Mouse (Mus musculus) bone marrow, adult 2 months (tissue): Measurements from ENCODE around the gene Spop. TPM values are rescaled to one million over a fixed set of nuclear protein-coding genes. Genes with fewer than 3 reads are reported as not detected.
A peak's percentile ranks its signal among the peaks of the same experiment; 100 is the strongest.

Source experiments
- H3K27ac ChIP-seq: fragments of 200-500 bp; 2 replicates; pipeline ENCODE4 v1.5.1; 2012; ENCODE audit warnings: low read depth, mild to moderate bottlenecking, control low read depth, inconsistent platforms, low read length; ENCODE audit not compliant: control insufficient read depth, poor library complexity, insufficient read depth
- H3K4me1 ChIP-seq: fragments of 200-500 bp; 2 replicates; pipeline ENCODE4 v1.6.1; 2011; ENCODE audit warnings: low read length; ENCODE audit not compliant: control insufficient read depth, insufficient read depth
- H3K4me3 ChIP-seq: fragments of 200-500 bp; replicated peaks from 2 replicates; pipeline ENCODE3; 2011; ENCODE audit warnings: mild to moderate bottlenecking, low read depth, low read length, control low read depth; ENCODE audit not compliant: control insufficient read depth
- CTCF ChIP-seq: fragments of 200-500 bp; IDR thresholded peaks from 2 replicates; pipeline ENCODE4 v1.5.1; 2011; ENCODE audit warnings: low read length, control low read depth; ENCODE audit not compliant: control insufficient read depth, insufficient read depth
- POLR2A ChIP-seq: fragments of 200-500 bp; IDR thresholded peaks from 2 replicates; pipeline ENCODE4 v1.6.1; 2011; ENCODE audit warnings: low read depth, mild to moderate bottlenecking, control low read depth, low read length, borderline replicate concordance; ENCODE audit not compliant: control insufficient read depth
- WGBS: fragments of 180-500 bp; shearing (Covaris S2); methylation state at CpG from one replicate; pipeline ENCODE4 v1.1.7; 2018; 5-methylcytosine and 5-hydroxymethylcytosine counted together
- polyA plus RNA-seq: library from polyadenylated mRNA; stranded (reverse); fragments of >200 nt; gene quantifications from 2 replicates; pipeline ENCODE4 v1.2.4, GENCODE M21; 2011; ENCODE audit warnings: low replicate concordance; ENCODE audit not compliant: missing spikeins, insufficient read depth, insufficient read length

Gene Spop
- polyA plus RNA-seq, 1 experiment, result 61.3 TPM

DNA sequence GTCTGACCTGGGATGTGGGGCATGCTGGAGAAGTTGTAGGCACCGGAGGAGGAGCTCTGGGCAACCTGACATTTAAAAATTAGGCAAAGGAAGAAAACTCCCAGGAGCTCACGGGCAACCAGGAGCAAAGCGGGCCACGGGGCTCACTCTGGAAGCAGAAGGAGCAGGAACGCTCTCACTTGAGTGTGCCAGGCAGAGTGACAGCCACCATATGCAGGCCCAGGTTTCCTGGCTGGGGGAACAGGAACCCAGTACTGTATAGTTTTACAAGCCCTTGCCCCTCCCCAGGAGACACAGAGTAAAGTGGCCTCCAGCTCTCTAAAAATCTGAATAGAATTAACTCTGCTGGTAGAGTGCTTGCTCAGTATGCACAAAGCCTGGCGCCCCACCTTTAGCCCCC is 103.3 kb downstream of the Spop start:
- Histone ChIP-seq H3K27ac (no peak overlapping the region), H3K4me1 (peaks cover 2% of the 10 kb centered on the region; the same call in 1 of the 2 replicates), H3K4me3 (no peak overlapping the region)
- 61% methylated on average over 6 of the region's 6 CpGs for WGBS
- TF ChIP-seq POLR2A (no peak), CTCF (no peak)

DNA sequence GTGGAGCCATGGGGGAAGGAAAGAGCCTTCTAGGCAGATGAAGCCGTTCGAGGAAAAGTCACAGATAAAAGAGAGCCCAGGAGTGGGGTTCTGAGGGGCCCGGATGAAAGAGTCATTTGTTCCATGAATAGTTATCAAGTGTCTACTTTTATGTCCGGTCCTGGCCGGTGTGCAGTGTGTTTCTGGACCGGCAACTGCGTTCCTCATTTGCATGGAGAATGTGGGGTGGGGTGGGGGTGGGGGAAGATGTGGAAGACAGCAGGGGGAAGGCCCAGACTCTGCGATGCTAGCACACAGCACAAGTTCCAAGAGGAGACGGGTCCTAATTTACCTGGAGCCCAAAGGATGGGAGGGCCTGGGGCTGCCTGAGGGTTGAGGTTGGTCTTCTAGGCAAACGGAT is 105.4 kb downstream of the Spop start:
- peaks cover 2% of the 10 kb centered on the region; the same call in 1 of the 2 replicates for H3K4me1 ChIP-seq
- 82% methylated on average over 10 of the region's 10 CpGs for WGBS
- H3K27ac ChIP-seq, result no peak overlapping the region
- TF ChIP-seq CTCF (no peak), POLR2A (no peak)
- no peak overlapping the region for H3K4me3 ChIP-seq

DNA sequence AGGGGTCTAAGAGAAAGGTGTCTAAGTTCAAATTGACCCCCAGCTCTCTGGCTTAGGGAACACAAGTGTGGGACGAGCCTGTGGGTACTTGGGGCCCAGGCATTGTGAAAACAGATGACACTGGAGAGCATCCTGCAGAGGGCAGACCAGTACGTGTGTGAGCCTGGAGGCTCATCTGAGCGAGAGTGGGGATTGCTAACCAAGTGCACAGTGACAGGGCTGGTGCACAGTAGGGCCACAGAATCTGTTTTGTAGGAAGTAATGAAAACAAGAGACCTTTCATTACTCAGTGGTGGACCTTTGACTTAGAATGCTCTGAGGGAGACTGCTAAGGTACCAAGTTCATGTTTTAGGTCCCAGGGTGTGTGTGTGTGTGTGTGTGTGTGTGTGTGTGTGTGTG is 106.1 kb downstream of the Spop start:
- peaks cover 2% of the 10 kb centered on the region; the same call in 1 of the 2 replicates for H3K4me1 ChIP-seq
- no peak for TF ChIP-seq CTCF
- no peak for TF ChIP-seq POLR2A
- H3K27ac ChIP-seq, result no peak overlapping the region
- no peak overlapping the region for H3K4me3 ChIP-seq
- WGBS, result 41% methylated on average over 3 of the region's 3 CpGs

DNA sequence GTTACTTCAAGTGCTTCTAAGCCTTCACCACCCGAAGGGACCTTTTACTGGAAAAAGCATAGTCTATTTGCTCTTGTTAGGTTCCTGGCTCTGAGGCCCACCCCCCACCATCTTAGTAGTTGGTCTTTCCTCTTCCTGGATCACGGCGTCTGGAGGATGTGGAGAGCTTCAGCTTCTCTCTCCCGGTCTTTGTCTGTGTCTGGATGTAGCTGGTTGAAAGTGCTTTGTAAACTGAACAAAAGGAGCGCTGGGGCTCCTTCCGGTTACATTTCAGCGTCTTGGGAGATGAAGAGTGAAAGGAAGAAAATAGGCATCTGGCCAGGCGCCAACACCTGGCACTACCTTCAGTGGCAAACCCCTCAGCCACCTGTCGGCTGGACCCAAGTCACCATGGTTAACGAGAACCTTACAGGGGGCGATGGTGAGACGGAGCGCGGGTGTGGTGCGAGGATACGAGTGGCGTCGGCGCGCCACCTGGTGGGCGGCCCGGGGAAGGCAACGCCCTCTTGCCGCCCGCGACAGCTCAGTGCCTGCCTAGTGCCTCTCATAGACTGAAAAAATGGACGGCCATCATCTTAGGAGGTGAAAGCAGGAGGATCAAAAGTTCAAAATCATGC is 106.7 kb downstream of the Spop start:
- H3K4me3 ChIP-seq, result peak overlapping the region; percentile 38
- peaks cover 2% of the 10 kb centered on the region; the same call in 1 of the 2 replicates for H3K4me1 ChIP-seq
- no peak overlapping the region for H3K27ac ChIP-seq
- peak; percentile 34; the same call in 1 of the 2 replicates for TF ChIP-seq POLR2A
- peak; percentile 97 for TF ChIP-seq CTCF
- 3% methylated on average over 27 of the region's 27 CpGs for WGBS

DNA sequence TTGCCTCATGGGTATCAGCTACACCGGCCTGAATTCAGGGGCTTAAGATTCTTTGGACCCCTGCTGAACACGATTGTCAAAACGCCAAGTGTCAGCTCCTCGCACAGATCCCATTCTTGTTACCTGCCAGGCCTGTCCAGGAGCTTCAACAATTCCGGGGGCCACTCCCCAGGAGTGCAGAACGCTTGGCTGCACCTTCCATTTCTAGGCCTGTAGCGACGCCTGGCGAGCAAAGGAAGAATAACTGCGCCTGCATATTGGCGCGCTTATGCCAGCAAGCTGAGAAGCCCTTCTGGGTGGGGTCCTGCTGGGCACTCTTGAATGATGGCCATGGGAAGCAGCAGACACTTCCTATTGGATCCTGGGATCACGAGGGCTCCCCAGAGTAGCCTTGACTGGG is 107.7 kb downstream of the Spop start:
- Histone ChIP-seq H3K4me1 (peaks cover 2% of the 10 kb centered on the region; the same call in 1 of the 2 replicates), H3K4me3 (no peak overlapping the region), H3K27ac (no peak overlapping the region)
- peak; percentile 79 for TF ChIP-seq CTCF
- no peak for TF ChIP-seq POLR2A
- 2% methylated on average over 13 of the region's 13 CpGs for WGBS

DNA sequence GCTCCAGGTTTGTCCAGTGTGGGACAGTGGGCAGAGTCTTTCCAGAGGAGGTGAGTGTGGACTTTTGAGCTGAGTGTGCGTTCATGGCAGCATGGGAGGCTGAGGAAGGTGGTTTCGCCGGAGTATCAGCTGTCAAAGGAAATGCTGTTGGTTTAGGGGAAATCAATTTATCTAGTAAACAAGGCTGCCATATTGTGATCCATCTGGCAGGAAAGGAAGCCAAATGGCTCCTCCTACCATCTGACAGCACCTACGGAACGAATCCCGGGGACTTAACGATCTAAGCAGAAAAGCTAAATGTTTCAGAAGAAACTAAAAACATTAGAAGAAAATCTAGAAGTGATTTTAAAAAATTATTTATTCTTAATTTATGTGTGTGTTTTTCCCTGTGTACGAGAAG is 113.4 kb downstream of the Spop start:
- 79% methylated on average over 8 of the region's 8 CpGs for WGBS
- Histone ChIP-seq H3K4me3 (no peak overlapping the region), H3K4me1 (no peaks in the 10 kb centered on the region), H3K27ac (no peak overlapping the region)
- TF ChIP-seq CTCF (no peak), POLR2A (no peak)

DNA sequence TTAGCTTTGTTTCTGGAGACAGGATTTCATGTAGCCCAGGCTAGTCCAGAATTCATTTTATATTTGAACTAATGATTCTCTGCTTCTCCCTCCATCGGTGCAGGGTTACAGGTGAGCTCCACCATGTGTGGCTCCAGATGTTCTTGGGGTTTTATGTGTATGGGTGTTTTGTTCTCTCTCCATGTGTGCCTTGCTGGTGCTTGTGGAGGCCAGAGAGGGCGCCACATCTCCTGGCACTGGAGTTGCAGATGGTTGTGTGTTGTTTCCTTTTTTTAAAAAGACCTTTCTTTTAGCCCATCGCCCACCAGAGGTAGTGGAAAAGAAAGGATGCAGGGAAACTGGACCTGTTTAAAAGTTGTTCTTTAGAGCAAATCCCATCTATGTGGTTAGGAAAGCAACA is 114.4 kb downstream of the Spop start:
- no peaks in the 10 kb centered on the region for H3K4me1 ChIP-seq
- H3K4me3 ChIP-seq, result no peak overlapping the region
- no peak overlapping the region for H3K27ac ChIP-seq
- WGBS, result 74% methylated on average over 3 of the region's 3 CpGs
- TF ChIP-seq POLR2A (no peak), CTCF (no peak)

DNA sequence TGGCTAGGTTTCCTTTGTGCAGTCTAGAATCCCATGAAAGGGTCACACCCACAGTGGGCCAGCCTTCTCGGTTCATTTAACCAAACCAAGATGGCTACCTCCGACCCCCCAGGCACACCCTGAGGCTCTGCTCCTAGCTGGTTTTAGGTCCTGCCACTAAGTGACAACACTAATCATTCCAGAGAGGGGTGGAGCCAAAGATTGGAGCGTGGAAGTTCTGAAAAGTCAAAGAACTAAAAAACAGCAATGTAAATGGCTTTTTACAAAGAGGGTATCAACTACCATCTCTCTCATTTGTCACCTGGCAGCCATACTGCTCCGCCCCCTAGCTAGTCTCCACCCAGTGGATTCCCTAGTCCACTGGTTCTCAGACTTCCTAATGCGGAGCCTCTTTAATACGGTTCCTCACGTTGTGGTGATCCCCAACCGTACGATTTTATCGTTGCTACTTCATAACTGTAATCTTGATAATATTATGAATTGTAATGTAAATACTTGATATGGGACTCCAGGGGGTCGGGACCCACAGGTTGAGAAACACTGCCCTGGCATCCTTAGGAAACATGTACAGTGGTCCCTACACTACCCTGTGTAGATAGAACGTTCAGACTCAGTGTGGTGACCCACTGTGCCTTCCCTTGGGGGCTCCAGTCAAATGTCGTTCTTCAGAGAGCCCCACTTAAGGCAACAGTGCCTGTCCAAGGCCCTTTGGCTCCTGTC is 118.6 kb downstream of the Spop start:
- no peak overlapping the region for H3K4me3 ChIP-seq
- H3K27ac ChIP-seq, result no peak overlapping the region
- H3K4me1 ChIP-seq, result no peaks in the 10 kb centered on the region; the same call in 1 of the 2 replicates
- TF ChIP-seq POLR2A (no peak), CTCF (no peak)
- 70% methylated on average over 13 of the region's 13 CpGs for WGBS
